Mouse (Mus musculus) hindbrain, embryonic 10.5 days (tissue): ENCODE results near the gene Dcun1d4. TPM values are rescaled to one million over a fixed set of nuclear protein-coding genes. Genes with fewer than 3 reads are reported as not detected.

Experiments
- DNase-seq: peaks from one replicate; pipeline ENCODE4 v3.0.0-alpha.2; 2017; ENCODE audit warnings: low spot score
- H3K27ac ChIP-seq: fragments of 300-500 bp; sonication (generic); 2 replicates; pipeline ENCODE4 v1.5.1; 2016; ENCODE audit warnings: mild to moderate bottlenecking, moderate library complexity
- H3K27me3 ChIP-seq: fragments of 300-500 bp; sonication (generic); 2 replicates; pipeline ENCODE4 v1.6.1; 2016; ENCODE audit warnings: mild to moderate bottlenecking; ENCODE audit not compliant: poor library complexity, insufficient read depth, severe bottlenecking
- H3K36me3 ChIP-seq: fragments of 300-500 bp; sonication (generic); 2 replicates; pipeline ENCODE4 v1.6.1; 2016; ENCODE audit warnings: mild to moderate bottlenecking, moderate library complexity
- H3K4me1 ChIP-seq: fragments of 300-500 bp; sonication (generic); replicated peaks from 2 replicates; pipeline ENCODE4 v1.6.1; 2016; ENCODE audit warnings: mild to moderate bottlenecking
- H3K4me3 ChIP-seq: fragments of 300-500 bp; sonication (generic); 2 replicates; pipeline ENCODE4 v1.5.1; 2016; ENCODE audit warnings: mild to moderate bottlenecking, moderate library complexity
- H3K9me3 ChIP-seq: fragments of 300-500 bp; sonication (generic); 2 replicates; pipeline ENCODE4 v1.6.1; 2016; ENCODE audit warnings: mild to moderate bottlenecking, moderate library complexity
- WGBS: fragments of 180-500 bp; shearing (Covaris S2); methylation state at CpG from one replicate; pipeline ENCODE4 v1.1.7; 2016; 5-methylcytosine and 5-hydroxymethylcytosine counted together
- polyA plus RNA-seq: library from polyadenylated mRNA; unstranded; fragments of >200 nt; fragmentation: Nextera tagmentation; extraction: Ambion mirVana; gene quantifications from 2 replicates; pipeline ENCODE4 v1.2.1, GENCODE M21; 2016

Gene Dcun1d4
- polyA plus RNA-seq, 1 experiment from 2014 or later, result 46.9 TPM

DNA sequence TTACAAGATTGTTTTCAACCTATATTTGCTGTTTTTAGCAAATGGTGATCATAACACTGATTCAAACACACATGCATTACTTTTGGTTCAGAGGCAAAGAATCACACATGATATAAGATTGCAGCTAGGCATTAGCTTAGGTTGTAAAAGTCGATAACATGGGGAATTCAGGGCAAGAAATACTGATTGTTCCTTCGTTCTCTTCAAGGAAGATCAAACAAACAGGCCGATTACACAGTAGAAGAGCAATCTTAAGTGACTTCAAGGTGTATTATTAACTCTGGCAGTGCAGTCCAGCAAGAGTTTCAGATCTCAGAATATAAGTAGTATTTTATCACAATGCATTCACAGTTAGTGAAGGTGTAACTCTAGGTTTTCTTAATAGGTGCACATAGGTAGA, 106.3 kb downstream of the Dcun1d4 start:
- WGBS, result 82% methylated on average over 3 of the region's 3 CpGs
- Histone ChIP-seq H3K4me1 (peaks cover 11% of the 10 kb centered on the region), H3K27me3 (no peaks in the 10 kb centered on the region), H3K9me3 (no peaks in the 10 kb centered on the region), H3K4me3 (no peak overlapping the region), H3K27ac (0 out of 2 replicates have a peak overlapping the region, but pooled peaks have one; percentile 29), H3K36me3 (no peaks in the 10 kb centered on the region)
- no peak for DNase-seq

DNA sequence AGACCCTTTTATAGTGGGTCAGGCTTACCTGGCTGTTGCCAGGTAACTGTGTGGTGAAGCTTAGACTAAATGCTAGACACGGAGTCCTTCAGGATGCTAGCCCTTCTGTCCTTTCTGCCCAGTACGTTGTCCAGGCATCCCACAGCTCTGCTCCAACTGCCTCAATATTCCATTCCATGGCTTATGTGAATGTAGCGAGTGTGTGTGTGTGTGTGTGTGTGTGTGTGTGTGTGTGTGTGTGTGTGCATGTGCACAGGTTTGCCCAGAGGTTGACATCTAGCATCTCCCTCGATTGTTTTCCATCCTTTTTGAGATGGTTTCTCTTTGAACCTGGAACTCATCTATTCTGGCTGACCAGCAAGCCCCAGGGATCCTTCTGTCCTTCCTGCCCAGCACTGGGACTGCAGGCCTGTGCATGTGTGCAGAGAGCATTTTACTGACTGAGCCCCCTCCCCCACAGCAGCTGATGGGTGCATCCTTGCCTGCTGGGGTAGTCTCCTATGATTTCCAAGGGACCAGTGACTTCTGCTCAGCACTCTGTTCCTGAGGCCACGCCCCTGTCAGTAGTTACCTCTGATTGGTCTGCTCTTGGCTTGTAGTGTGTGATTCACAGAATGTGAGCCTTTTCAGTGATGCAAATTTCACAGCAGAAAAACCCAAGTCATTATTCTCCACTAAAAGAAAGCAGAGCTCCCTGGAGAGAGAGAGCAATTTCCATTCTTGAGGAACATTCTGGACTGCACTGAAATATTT, 118.3 kb downstream of the Dcun1d4 start:
- 66% methylated on average over 5 of the region's 5 CpGs for WGBS
- Histone ChIP-seq H3K27me3 (no peaks in the 10 kb centered on the region), H3K4me3 (no peak overlapping the region), H3K27ac (no peak overlapping the region), H3K36me3 (no peaks in the 10 kb centered on the region), H3K9me3 (no peaks in the 10 kb centered on the region), H3K4me1 (peaks cover 24% of the 10 kb centered on the region)
- DNase-seq, result peak; percentile 25

DNA sequence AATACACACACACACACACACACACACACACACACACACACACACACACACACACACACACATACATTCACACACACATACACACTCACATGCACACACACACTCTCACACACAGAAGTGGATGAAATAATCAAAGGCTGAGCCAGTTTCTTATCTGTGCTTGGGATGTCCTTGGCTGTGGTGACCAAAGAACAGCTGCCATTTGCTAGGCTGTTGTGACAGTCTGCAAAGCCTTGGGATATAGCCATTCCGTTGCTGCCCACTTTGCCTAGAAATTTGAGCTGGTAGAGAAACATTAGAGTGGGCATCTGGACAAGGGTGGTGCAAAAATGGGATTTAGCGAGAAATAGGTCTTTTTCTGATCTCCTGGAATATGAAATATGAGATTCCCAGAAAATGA, 119.2 kb downstream of the Dcun1d4 start:
- no peaks in the 10 kb centered on the region for H3K36me3 ChIP-seq
- H3K4me3 ChIP-seq, result no peak overlapping the region
- 83% methylated on average over 2 of the region's 2 CpGs for WGBS
- H3K9me3 ChIP-seq, result no peaks in the 10 kb centered on the region
- DNase-seq, result no peak
- H3K4me1 ChIP-seq, result peaks cover 24% of the 10 kb centered on the region
- H3K27me3 ChIP-seq, result no peaks in the 10 kb centered on the region
- no peak overlapping the region for H3K27ac ChIP-seq

DNA sequence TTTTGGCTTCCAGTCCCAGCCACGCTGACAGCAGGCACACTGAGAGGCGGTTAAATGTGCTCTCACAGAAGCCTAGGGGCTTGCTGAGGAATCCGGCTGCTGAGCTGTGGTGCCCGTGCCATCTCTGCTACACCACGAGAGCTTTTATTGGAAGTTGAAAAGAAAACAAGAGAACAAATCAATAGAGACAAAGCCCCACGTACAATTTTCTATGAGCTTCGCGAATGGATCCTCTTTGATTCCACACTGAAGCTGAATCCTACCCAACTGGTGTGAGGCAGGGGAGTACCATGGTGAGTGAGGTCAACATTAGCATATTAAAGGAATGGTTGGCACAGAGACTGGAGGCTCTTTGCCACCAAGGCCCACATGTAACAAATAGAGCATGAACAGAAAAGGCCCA, 120.6 kb downstream of the Dcun1d4 start:
- H3K36me3 ChIP-seq, result no peaks in the 10 kb centered on the region
- 52% methylated on average over 8 of the region's 8 CpGs for WGBS
- H3K4me3 ChIP-seq, result no peak overlapping the region
- peaks cover 24% of the 10 kb centered on the region for H3K4me1 ChIP-seq
- peaks cover 3% of the 10 kb centered on the region; the same call in 1 of the 2 replicates for H3K9me3 ChIP-seq
- no peaks in the 10 kb centered on the region for H3K27me3 ChIP-seq
- H3K27ac ChIP-seq, result no peak overlapping the region
- no peak for DNase-seq

DNA sequence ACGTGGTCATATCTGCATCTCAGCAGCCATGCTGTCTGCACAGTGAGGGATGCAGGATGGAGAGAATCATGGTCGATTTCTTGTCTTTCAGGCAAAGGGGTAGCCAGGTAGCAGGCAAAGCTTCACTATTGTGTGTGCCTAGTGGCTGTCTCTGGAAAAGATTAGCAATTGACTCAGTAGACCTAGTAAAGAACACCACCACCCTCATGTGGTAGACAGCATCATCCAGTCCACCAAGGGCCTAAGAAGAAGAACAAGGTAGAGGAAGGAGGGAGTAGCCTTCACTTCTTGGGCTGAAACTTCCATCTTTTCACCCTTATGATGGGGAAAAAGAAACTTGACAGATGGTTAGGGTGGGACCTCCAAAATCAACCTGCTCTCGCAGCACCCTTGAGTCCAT, 122.1 kb downstream of the Dcun1d4 start:
- Histone ChIP-seq H3K4me1 (peaks cover 24% of the 10 kb centered on the region), H3K9me3 (peaks cover 5% of the 10 kb centered on the region; the same call in 1 of the 2 replicates), H3K36me3 (no peaks in the 10 kb centered on the region), H3K27ac (no peak overlapping the region), H3K27me3 (no peaks in the 10 kb centered on the region), H3K4me3 (no peak overlapping the region)
- 82% methylated on average over 3 of the region's 3 CpGs for WGBS
- DNase-seq, result no peak

DNA sequence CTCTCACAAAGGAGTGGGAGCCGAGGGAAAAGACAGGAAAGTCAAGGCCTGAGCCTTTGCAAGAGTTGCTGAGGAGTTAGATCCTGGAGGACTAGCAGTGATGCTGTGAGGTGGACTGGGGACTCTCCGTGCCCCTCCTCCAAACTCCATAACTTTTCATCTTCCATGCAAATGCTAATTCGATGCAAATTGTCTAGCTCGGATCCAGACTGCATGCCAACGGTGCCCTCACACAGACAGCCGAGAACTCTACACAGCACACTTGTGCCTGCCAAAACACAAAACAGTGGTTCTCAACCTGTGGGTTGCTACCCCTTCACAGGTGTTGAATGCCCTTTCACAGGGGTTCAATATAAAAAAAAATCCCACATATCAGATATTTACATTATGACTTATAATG, 123.7 kb downstream of the Dcun1d4 start:
- Histone ChIP-seq H3K36me3 (no peaks in the 10 kb centered on the region), H3K9me3 (peaks cover 5% of the 10 kb centered on the region; the same call in 1 of the 2 replicates), H3K4me3 (no peak overlapping the region), H3K27me3 (no peaks in the 10 kb centered on the region), H3K27ac (no peak overlapping the region), H3K4me1 (peaks cover 15% of the 10 kb centered on the region)
- WGBS, result 90% methylated on average over 6 of the region's 6 CpGs
- DNase-seq, result no peak

DNA sequence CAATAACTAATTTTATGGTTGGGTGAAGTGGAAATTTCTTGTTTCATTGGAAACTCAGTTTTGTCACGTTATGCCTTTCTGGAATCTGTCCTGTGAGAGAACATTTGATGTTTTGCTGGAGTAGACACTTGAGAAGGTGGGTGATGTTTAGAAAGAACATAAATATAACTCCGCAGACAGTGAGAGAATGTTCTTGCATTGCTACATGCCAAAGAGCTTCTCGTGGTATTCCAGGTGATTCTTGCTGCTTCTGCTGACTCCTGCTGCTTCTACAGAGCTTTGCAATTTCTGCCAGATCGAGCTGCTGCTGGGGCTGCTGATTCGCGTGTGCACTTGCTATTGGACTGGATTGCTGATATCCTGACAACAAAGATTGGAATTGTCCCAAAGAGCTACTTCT, 124.2 kb downstream of the Dcun1d4 start:
- peaks cover 13% of the 10 kb centered on the region; the same call in 1 of the 2 replicates for H3K4me1 ChIP-seq
- no peaks in the 10 kb centered on the region for H3K36me3 ChIP-seq
- H3K4me3 ChIP-seq, result no peak overlapping the region
- H3K9me3 ChIP-seq, result peaks cover 5% of the 10 kb centered on the region; the same call in 1 of the 2 replicates
- no peaks in the 10 kb centered on the region for H3K27me3 ChIP-seq
- no peak overlapping the region for H3K27ac ChIP-seq
- no peak for DNase-seq
- 89% methylated on average over 6 of the region's 6 CpGs for WGBS

Other genes starting within 250 kb of the Dcun1d4 start
- 29.4 and 30.7 TPM in 2 replicates for gene Fryl, start 224.4 kb upstream of the Dcun1d4 start, polyA plus RNA-seq
- gene Ociad1, start 188.2 kb upstream of the Dcun1d4 start, polyA plus RNA-seq, result 151 and 227 TPM in 2 replicates
- 9.3 and 9.4 TPM in 2 replicates for gene Ociad2, start 140.0 kb upstream of the Dcun1d4 start, polyA plus RNA-seq
- gene Cwh43, start 74.9 kb upstream of the Dcun1d4 start, polyA plus RNA-seq, result not detected in 2 replicates
- not detected in 2 replicates for gene Lrrc66, start 151.5 kb downstream of the Dcun1d4 start, polyA plus RNA-seq
- gene Sgcb, start 166.8 kb downstream of the Dcun1d4 start, polyA plus RNA-seq, result 19.8 and 20.9 TPM in 2 replicates
- gene Spata18, start 170.4 kb downstream of the Dcun1d4 start, polyA plus RNA-seq, result 0.14 and 0.85 TPM in 2 replicates